Mouse (Mus musculus) olfactory bulb, adult 2 months (tissue): ENCODE data around the gene Vps16.

Experiments
- CTCF ChIP-seq: fragments of 200-500 bp; IDR thresholded peaks from 2 replicates; pipeline ENCODE4 v1.5.1; 2012; ENCODE audit warnings: low read depth, mild to moderate bottlenecking, low read length, moderate library complexity; ENCODE audit not compliant: insufficient read depth
- POLR2A ChIP-seq: fragments of 200-500 bp; IDR thresholded peaks from 2 replicates; pipeline ENCODE4 v1.6.1; 2012; ENCODE audit warnings: mild to moderate bottlenecking, low read depth, low read length, moderate library complexity; ENCODE audit not compliant: insufficient read depth

GRCm38 (mm10) chr2:130448449-130448848 is 24.3 kb downstream of the Vps16 start:
- TF ChIP-seq CTCF: no peak
- no peak for TF ChIP-seq POLR2A
